Mouse (Mus musculus) testis, adult 2 months (tissue): ENCODE results near the gene Eif2ak4.

ENCODE experiments used
- CTCF ChIP-seq: fragments of 200-500 bp; IDR thresholded peaks from 2 replicates; pipeline ENCODE4 v1.5.1; 2012; ENCODE audit warnings: low read depth, mild to moderate bottlenecking, inconsistent platforms, low read length, moderate library complexity; ENCODE audit not compliant: control insufficient read depth, insufficient read depth, insufficient replicate concordance
- POLR2A ChIP-seq: fragments of 200-500 bp; IDR thresholded peaks from 2 replicates; pipeline ENCODE4 v1.6.1; 2012; ENCODE audit warnings: low read depth, mild to moderate bottlenecking, inconsistent platforms, low read length, moderate library complexity; ENCODE audit not compliant: control insufficient read depth

GRCm38 (mm10) chr2:118418076-118418475 is 29.7 kb downstream of the Eif2ak4 start:
- TF ChIP-seq POLR2A (no peak), CTCF (no peak)
